Mouse (Mus musculus): ENCODE measurements around the gene Gm10061.
"Not testable (repeated sequence)": the region's sequence is repeated elsewhere in the genome, so short reads cannot be mapped to it uniquely, and the experiment has no call there.

Gene Gm10061

GRCm38 (mm10) chr16:89150786-89151185 is at the start of gene Gm10061:
Gm10061 (plus strand) TSS chr16:89151086.
- no peak for DNase-seq (ENCODE audit: low spot score in 2 of 2)

- DNase-seq (ENCODE audit: low spot score in 2 of 2) = no peak
Observed at GRCm38 (mm10) chr16:89140551-89140950, 10.3 kb upstream of the Gm10061 start, which contains the start of gene Gm6358. Gm6358 (plus strand) TSS chr16:89140851.

- no peak for DNase-seq (ENCODE audit: low spot score in 2 of 2)
Observed at GRCm38 (mm10) chr16:89157652-89158051, 6.8 kb downstream of the Gm10061 start, which contains the start of gene Gm9789. Gm9789 (plus strand) TSS chr16:89157952.

- DNase-seq (ENCODE audit: low spot score in 2 of 2) = not testable (repeated sequence)
Observed at GRCm38 (mm10) chr16:89169190-89169589, 18.3 kb downstream of the Gm10061 start, which contains the start of gene Gm7735. Gm7735 (plus strand) TSS chr16:89169490.

- no peak for DNase-seq (ENCODE audit: low spot score in 2 of 2)
Observed at GRCm38 (mm10) chr16:89174435-89174834, 23.5 kb downstream of the Gm10061 start, which contains the start of gene 1110057P08Rik. 1110057P08Rik (plus strand) TSS chr16:89174735.

GRCm38 (mm10) chr16:89188621-89189020 is 37.7 kb downstream of the Gm10061 start:
- no peak for DNase-seq (ENCODE audit: low spot score in 2 of 2)

Data from cerebellum, postnatal 4 days (tissue).